Mouse (Mus musculus) liver (tissue): ENCODE data around the gene Acsf3.
A peak's percentile ranks its signal among the peaks of the same experiment; 100 is the strongest.

Source experiments
- DNase-seq: peaks from one replicate; pipeline ENCODE4 v3.0.0-alpha.2; 2020; ENCODE audit warnings: mixed read lengths

Gene Acsf3

GRCm38 (mm10) chr8:122812610-122813250 lies 37.4 kb downstream of the Acsf3 start:
- peak; percentile 44 for DNase-seq

- no peak for DNase-seq
These were observed 39.3 kb downstream of the Acsf3 start for GRCm38 (mm10) chr8:122814608-122815007.

- DNase-seq = no peak
These were observed 41.7 kb downstream of the Acsf3 start for GRCm38 (mm10) chr8:122816965-122817364.

- DNase-seq = no peak
These were observed 42.6 kb downstream of the Acsf3 start for GRCm38 (mm10) chr8:122817724-122818496.

- DNase-seq = no peak
These were observed 44.5 kb downstream of the Acsf3 start for GRCm38 (mm10) chr8:122819776-122820175.

GRCm38 (mm10) chr8:122824571-122824970 lies 49.3 kb downstream of the Acsf3 start:
- DNase-seq = no peak

GRCm38 (mm10) chr8:122824986-122825385 lies 49.7 kb downstream of the Acsf3 start:
- no peak for DNase-seq

GRCm38 (mm10) chr8:122825408-122825807 lies 50.1 kb downstream of the Acsf3 start:
- DNase-seq = no peak

GRCm38 (mm10) chr8:122829396-122829795 lies 54.1 kb downstream of the Acsf3 start:
- no peak for DNase-seq

- DNase-seq = peak; percentile 91
These were observed 55.2 kb downstream of the Acsf3 start for GRCm38 (mm10) chr8:122830349-122831061.

- peak; percentile 25 for DNase-seq
These were observed 59.1 kb downstream of the Acsf3 start for GRCm38 (mm10) chr8:122834416-122834815.

- peak; percentile 83 for DNase-seq
These were observed 59.7 kb downstream of the Acsf3 start for GRCm38 (mm10) chr8:122834971-122835370.

GRCm38 (mm10) chr8:122836199-122836598 lies 60.9 kb downstream of the Acsf3 start:
- DNase-seq = no peak

GRCm38 (mm10) chr8:122836696-122837095 lies 61.4 kb downstream of the Acsf3 start:
- DNase-seq = no peak

GRCm38 (mm10) chr8:122844161-122844560 lies 68.9 kb downstream of the Acsf3 start:
- DNase-seq = no peak

- no peak for DNase-seq
These were observed 70.4 kb downstream of the Acsf3 start for GRCm38 (mm10) chr8:122845662-122846061.

- DNase-seq = peak; percentile 83
These were observed 72.7 kb downstream of the Acsf3 start, which contains the start of gene Cdh15 for GRCm38 (mm10) chr8:122847829-122848561. Gene Cdh15, plus strand, starts transcription at chr8:122847966.

- DNase-seq = no peak
These were observed 74.0 kb downstream of the Acsf3 start for GRCm38 (mm10) chr8:122849152-122849910.

GRCm38 (mm10) chr8:122850641-122851240 lies 75.5 kb downstream of the Acsf3 start:
- no peak for DNase-seq

GRCm38 (mm10) chr8:122851692-122852545 lies 76.6 kb downstream of the Acsf3 start:
- no peak for DNase-seq

- DNase-seq = no peak
These were observed 77.2 kb downstream of the Acsf3 start for GRCm38 (mm10) chr8:122852546-122852905.
